Mouse (Mus musculus) liver, adult 2 months (tissue): ENCODE measurements around the gene D430041D05Rik.

Experiments used
- CTCF ChIP-seq: fragments of 200-500 bp; IDR thresholded peaks from 2 replicates; pipeline ENCODE4 v1.5.1; 2011; ENCODE audit warnings: low read depth, low read length, control low read depth
- POLR2A ChIP-seq: fragments of 200-500 bp; IDR thresholded peaks from 2 replicates; pipeline ENCODE4 v1.6.1; 2011; ENCODE audit warnings: low read length, control low read depth; ENCODE audit not compliant: insufficient read depth; ENCODE audit errors: extremely low read depth

DNA sequence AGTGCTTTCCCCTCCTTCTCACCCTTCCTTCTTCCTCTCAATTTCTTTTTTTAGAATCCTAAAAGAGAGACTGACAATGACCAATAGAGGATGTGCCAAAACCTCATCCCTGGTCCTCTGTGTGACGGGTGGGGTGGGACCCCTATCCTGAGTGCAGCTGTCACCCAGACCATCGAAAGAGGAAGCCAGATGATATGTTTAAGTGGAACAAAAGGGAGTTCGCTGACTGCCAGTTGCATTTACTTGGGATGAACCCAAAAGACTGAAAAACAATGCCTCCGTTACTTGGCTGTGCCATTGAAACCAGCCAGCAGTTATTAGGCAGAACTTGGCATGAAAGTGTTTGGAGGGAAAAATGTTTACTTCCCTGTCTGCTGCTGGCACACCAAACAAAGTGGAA, 159.2 kb downstream of the D430041D05Rik start:
- TF ChIP-seq CTCF = no peak
- no peak for TF ChIP-seq POLR2A
